Mouse (Mus musculus) gastrocnemius, postnatal 4 days (tissue): ENCODE results near the gene Gm42791. TPM values are rescaled to one million over a fixed set of nuclear protein-coding genes. Genes with fewer than 3 reads are reported as not detected.

ENCODE experiments used
- DNase-seq, 2 experiments: peaks; one replicate each; pipeline ENCODE4 v3.0.0; 2021 to 2022; ENCODE audit warnings: low spot score in 2 of 2, mixed read lengths in 2 of 2
- total RNA-seq, 2 experiments: library from RNA; stranded (reverse); gene quantifications; 2 replicates each; pipeline ENCODE4 v1.2.3; 2021

The Gm42791 gene
- total RNA-seq, 2 experiments from 2014 or later = 1.5 to 3.6 TPM

DNA sequence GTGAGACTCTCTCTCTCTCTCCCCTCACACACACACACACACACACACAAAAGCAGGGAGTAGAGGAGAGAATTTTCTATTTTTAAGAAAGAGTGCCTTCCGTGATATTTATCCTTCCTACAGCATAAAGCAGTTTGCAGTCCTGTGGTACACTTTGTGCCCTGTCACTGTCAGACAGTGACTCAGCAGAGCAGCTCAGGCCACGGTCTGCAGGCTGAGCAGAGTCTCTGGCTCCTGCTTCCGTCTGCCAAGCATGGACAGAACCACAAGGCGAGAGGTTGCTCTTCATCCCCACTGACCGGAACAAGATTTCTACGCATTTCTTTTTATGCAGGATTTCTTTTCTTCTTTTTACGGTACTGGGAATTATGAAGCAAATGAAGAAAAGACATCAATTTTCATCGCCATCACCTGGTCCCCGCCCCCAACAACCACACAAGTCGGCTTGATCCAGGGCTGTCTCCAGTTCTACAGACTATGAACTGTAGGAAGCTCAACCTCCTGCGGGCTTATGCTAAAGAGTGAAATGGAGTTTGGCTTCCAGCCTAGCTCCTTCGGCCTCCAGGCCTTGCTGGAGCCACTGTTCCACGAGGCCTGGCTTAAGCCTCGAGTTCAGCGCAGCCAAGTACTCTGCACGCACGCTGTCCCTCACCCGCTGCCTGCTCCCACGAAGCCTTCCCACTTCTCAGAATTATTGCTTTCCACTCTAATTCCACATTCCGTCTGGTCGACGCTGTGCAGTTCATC, 40.5 kb downstream of the Gm42791 start:
- DNase-seq = peak in 1 of 2 experiments; percentile 42

DNA sequence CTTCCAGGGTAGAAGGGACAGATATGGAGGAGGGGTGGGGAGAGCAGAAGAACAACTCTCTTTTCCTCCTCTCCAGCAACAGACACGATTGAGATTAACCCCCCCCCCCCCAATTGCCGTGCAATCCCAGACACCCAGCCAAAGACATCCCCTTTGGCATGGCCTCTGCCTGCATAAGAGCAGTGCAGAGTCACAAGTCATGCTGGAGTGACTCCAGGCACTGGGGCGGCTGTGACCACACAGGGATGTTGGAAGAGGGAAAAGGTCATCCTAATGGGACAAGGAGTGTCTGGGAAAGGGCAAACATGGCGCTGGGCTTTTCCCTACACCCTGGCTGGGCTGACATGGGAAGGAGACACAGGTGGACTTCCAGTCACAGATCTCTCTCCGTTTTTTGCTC, 41.8 kb downstream of the Gm42791 start:
- DNase-seq = peak in 1 of 2 experiments; percentile 75

DNA sequence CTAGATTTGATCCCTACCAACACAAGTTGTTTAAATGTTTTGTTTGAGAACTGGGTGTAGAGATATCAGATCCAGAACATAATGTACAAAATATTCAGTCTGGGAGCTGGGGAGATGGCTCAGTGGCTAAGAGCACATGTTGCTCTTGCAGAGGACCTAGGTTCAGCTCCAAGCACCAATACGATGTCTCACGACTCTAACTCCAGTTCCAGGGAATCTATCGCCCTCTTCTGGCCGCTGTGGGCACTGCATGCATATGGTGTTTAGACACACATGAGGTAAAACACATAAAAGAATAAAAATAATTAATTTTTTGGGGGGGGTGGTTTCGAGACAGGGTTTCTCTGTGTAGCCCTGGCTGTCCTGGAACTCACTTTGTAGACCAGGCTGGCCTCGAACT, 42.5 kb downstream of the Gm42791 start:
- no peak for DNase-seq

DNA sequence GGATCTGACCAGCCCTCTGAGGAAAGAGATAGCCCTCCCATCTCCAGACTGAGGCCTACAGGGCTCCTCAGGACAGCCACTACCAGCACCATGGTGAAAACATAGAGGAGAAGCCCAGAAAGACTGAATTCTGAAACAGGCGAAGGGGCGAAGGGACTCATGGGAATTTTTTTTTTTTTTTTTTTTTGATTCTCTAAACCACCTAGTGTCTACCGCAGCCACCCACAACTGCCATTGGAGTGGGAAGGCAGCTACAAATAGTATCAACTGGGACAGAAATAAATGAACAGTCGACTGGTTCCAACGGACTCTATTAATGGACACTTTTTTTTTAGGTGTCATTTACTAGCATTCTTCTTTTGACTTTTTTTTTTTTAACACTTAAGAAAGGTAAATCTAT, 43.6 kb downstream of the Gm42791 start:
- DNase-seq = no peak

DNA sequence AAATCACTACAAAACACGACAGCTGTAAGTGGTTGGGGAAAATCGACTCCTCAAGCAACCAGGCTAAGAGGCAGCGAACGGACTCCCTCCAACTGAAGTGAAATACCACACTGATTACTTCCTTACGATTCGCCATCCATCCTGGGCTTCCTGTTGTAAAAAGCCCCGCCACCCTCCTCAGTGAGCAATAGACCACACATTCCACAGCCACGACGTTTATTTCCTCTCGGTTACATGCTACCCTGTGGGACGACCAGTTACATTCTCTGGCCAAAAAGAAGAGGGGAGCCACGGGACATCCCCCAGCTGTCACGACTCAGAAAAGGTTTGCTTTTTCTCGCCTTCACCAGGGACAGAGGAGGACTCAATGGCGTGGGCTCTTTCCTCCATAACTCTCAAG, 44.9 kb downstream of the Gm42791 start:
- DNase-seq = no peak

DNA sequence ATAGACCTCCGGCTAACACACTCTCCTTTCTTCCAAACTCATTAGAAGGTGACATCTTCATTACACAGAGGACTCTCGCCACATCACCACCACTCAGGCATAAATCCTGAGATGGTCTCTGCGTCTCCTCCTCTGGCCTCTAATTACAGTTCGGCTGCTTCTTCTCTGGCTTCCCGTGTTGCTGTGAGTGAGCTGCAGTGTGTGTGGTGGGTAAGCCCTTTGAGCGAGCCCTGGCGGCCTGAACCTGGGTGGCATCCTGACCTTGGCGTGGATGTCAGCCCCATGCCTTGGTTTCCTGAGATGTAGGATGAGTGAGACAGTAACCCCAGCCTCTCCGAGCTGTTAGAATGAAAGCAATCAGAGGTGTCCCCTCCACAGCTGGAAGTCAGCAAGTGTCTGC, 46.4 kb downstream of the Gm42791 start:
- DNase-seq = no peak

DNA sequence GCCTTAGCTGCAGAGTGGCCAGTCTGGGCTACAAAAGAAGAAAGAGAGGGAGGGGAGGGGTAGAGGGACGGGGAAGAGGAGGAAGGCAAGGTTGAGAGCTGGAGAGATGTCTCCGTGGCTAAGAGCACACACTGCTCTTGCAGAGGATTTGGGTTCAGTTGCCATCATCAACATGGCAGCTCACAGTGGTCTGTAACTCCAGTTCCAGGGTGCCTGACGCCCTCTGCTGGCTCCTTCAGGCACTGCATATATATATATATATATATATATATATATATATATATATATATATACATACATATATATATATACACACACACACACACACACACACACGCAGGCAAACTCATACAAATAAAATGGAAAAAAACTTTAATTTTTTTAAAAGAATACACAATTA, 47.5 kb downstream of the Gm42791 start:
- DNase-seq = no peak

DNA sequence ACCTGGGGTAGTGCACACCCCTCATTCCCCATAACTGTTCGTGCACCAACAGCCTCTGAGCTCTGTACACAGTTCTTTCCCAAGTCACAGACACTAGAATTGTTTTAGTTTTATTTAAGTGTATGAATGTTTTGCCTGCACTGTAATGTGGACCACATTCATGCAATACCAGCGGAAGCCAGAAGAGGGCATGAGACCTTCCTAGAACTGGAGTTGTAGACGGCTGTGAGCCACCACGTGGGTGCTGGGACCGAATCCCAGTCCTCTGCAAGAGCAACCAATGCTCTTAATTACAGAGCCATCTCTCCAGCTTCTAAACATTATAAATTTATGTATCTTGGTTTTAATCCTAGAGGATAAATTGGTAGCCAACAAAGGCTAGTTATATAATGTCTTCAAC, 48.2 kb downstream of the Gm42791 start:
- DNase-seq = no peak

DNA sequence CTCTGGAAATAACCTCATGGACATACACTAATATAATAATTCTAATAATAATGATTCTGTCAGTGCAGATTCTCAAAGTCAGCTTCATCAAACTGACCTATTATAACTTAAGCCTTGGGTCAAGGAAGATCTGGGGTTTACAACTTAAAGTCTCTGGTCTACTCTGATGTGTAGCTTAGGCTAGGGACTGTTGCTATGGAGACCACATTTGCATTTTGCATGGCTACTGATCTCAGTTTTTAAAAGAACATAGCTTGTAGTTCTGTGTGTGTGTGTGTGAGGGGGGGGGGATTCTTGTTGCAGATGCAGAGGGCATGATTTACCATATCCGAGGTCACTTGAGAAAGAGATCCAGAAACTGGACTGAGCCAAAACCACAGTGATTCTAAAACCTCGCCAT, 49.2 kb downstream of the Gm42791 start:
- no peak for DNase-seq

DNA sequence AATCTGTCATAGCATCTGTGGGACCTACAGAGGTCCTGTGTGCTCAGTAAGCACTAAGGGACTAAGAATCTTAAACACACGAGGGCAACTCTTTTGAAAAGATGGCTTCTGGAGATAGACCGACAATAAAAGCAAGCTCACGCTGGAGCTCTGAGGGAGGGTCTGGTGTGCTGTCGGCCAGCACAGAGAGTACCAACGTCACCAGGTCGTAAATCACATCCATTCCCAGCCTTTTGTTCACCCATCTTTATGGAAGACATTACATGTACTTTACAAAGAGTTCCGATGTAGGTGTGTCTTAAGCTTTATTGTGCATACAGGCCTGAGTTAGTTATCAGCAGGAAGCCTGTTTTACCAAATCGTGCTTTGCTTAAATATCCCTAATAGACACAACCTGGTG, 50.9 kb downstream of the Gm42791 start:
- DNase-seq = no peak

DNA sequence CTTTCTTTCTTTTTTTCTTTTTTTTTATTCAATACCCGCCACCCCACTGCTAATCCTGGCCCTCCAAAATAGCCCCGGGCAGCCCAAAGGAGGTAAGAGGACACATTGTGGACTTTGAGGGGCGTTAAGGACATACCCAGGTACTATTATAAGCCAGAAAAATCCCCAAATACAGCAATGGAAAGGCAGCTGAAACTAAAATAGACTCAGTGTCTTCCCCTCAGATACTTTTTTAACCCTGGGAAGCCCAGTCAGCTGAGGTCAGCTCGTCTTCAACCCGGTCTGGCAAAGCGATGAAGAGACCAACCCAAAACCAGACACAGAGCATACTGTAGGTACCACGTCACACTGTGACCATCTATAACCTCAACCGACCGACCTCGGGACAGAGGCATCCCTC, 51.5 kb downstream of the Gm42791 start:
- DNase-seq = no peak

DNA sequence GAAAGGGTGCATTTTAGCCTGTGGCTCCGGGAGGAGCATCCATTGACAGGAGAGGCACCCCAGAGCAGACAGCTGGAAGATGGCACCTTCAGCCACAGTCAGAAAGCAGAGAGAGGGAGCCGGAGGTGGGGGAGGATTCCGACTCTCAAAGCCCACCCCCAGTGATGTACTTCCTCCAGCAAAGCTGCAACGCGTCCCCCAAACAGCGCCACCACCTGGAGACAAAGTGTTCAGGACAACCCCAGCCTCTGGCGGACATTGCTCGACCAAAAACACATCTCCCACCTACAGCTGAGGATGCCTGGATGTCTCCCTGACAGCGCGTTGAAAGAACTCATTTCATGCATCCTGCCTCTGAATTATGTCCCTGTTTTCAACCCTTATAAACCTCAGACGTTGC, 52.0 kb downstream of the Gm42791 start:
- no peak for DNase-seq

DNA sequence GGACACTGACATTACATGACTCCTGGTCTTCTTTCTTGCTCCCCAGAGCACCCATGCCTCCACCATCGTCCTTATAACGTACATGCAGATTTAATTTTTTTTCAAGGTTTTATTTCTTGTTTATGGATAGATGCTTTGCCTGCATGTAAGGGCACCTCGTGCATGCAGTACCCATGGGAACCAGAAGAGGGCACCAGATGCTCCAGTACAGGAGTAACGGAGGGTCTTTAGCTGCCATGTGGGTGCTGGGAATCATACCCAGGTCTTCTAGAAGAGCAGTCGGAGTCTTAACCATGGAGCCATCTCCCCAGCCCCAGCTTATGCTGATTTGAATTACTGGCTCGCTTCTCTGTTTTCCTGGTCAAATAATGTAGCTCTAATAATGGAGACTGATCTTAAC, 52.6 kb downstream of the Gm42791 start:
- DNase-seq = no peak

DNA sequence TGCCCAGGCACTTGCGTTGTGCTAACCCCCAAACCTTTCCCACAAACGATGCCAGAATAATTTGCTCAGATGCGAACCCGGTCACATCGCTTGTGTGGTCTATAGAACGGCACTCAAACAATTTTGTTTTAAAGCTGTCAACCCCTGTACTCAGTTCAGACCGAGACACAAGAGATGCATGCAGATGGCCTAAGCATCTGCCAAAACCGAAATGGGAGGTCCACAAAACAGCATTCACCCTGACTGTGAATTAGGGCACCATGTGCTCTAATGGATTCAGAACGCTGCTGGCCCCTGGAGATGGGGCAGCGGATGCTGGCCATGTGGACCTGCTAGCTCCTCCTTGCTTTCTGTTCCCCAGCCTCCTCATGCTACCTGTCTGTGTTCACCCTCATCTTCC, 53.1 kb downstream of the Gm42791 start:
- DNase-seq = no peak

DNA sequence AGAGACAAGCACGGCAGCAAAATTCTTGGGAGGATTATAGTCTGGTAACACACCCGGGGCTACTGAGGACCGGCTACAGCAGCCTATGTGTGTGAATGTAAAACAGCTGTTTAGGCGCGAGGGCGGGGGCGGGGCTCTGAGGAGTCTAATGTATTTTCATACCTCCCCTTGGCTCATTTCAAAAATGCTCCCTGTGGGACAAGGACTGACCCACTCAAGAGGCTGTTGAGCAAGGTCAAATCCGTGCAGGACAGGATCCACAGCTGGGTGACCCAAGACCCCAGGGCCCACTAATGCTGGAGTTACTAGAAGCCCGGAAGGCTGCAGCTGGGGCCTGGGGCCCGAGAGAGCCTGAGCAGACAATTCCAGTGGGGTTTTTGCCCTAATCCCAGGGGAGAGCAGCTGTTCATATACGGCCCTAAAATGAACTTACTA, 55.0 kb downstream of the Gm42791 start:
- peak in 1 of 2 experiments; percentile 33 for DNase-seq

DNA sequence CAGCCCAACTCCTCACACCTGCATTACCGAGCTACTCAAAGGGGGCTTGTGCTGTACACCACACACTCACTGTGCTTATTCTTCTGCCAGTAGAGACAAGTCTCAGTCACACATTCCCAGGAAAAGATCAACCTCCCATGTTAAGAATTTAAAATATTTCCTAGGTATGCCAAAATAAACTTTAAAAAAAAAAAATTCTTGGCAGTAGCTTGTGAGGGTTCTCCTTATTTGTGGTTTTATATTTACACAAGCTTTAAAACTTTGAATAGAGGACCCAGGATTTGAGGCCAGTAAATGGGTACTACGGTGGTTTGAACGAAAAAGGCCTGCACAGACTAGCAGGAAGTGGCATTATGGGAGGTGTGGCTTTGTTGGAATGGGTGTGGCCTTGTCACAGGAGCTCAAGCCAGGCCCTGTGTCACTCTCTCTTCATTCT, 58.4 kb downstream of the Gm42791 start:
- DNase-seq = no peak

DNA sequence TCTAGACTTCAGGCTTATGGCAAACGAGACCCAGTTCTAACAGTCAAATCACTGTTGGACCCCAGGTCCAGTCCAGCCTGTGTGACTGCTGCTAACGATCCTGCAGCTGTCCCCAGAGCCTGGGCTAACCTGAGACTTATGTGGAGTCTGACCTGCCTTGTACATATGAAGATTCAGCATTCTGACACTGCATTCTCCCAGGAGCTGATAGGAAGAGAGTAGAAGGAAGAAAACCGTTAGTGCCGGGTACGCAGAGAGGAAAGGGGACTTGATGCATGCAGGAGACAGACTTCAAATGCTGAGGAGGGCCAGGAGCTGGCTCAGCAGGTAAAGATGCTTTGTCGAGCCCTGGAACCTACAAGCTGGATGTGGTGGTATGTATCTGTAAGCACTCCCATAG, 59.1 kb downstream of the Gm42791 start:
- DNase-seq = no peak

DNA sequence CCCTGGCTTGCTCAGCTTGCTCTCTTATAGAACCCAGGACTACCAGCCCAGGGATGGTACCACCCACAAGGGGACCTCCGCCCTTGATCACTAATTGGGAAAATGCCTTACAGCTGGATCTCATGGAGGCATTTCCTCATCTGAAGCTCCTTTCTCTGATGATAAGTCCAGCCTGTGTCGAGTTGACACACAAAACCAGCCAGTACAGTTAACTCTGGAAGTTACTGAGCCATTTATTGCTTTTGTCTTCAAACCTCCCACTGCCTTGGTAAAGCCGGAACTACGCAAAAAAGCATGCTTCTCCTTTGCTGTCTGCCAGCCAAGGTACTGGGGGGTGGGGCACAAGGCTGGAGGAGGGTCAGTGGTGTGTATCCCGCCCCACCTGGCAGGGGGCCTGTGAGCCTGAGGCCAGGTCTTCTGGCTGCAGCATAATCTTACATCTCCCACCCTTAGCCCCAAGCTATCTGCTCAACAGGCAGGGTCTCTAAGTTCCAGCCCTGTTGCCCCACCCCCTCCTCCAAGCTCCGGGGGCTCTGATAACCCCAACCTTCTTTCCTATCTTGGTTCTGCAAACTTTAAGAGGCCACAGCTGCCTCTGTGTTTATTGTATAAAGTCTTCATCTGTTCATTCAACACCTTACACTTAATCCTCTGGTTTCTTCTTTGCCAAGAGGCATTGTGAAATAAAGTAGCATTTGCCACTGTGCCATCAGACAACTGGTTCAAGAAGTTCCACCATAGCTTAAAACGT, 59.7 kb downstream of the Gm42791 start:
- DNase-seq = no peak

DNA sequence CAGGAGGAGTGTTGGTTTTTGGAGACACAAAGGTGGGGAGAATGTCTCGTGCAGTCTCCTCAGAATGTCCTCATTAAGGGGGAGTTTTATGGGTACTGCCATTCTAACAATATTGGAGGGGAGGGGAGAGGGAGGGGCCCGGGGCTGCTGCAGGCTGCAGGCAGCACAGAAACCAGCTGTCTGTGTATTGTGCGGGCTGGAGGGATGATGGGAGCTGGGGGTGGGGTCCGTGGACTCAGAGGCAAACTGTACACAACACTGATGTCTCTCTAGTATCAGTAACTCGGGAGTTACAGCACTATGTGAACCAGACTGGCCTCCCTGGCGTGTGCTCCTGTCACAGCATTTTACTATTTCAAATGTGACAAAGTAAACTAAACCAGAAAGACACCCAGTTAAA, 60.5 kb downstream of the Gm42791 start:
- DNase-seq = no peak

DNA sequence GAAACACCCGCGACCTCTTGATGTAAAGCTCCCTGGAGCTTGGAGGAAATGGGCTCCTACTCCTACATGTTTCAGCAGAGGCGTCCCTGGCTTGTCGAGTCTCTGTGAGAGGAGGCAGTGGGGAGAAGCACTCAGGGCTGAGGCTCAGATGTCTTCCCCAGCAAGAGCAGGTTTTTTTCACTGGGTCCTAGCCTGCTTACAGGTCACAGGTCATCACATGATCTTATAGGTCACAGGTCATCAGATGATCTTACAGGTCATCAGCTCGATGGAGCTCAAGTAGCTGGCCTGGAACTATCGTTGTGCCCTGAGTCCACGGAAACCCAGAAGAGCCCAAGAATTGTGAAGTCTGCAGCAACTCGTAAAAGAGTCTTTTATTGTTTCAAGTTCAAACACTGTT, 61.2 kb downstream of the Gm42791 start:
- no peak for DNase-seq

DNA sequence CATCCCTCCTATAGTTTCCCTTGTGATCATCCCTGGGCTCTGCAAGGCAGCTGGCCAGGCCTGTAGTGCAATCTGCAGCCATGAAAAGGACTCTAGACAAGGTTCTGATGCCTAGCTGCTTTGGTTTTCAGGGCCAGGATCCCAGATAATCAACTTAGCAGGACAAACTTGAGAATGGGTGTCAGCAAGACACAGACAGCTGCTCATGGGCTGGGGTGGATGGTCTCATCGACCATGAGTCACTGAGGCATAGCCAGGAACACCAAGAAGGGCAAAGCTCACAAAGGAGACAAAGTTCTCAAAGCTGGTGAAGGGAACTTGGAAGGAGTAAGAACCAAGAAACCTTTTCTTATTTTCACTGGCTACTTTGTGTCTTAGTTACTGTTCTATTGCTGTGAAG, 63.6 kb downstream of the Gm42791 start:
- DNase-seq = no peak

DNA sequence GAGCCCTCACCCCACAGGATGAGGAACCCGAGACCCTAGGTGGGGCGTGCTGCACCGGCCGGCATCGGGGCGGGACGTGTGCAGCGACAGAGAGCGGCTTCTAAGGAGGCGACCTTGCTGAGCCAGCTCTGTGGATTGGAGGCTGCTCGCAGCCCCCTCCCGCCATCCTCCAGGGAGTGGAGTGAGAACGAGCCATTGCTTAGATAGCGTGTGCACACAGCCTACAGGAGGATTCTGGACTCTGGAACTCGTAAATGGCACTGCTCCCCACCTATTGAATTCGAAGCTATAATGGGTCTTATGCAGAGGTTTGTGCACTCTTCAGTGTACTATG, 65.9 kb downstream of the Gm42791 start, which contains the start of gene Katnal1:
Gene Katnal1 (minus strand): TSS at position 205 of the 334 bp plus-strand sequence.
- DNase-seq = no peak
